Mouse (Mus musculus): ENCODE measurements around the gene Mob3a.

Mob3a gene

GRCm38 (mm10) chr10:80701721-80702535 lies at the start of gene Mob3a, which contains the start of gene Izumo4:
Gene Mob3a (minus strand): TSS chr10:80701977.
Gene Izumo4 (plus strand): TSS chr10:80702184.
- in situ Hi-C loops (cut with MboI, MseI): no loop called here

- in situ Hi-C loops (cut with MboI, MseI): no loop called here
These were observed 49.5 kb upstream of the Mob3a start for GRCm38 (mm10) chr10:80751188-80751832.

- in situ Hi-C loops (cut with MboI, MseI): loop anchor here (5.0 kb wide), 3 partner anchors 49 to 249 kb away; partner anchors contain the start of genes Plekhj1 and Sf3a2
These were observed 46.8 kb upstream of the Mob3a start for GRCm38 (mm10) chr10:80748609-80749008.

- in situ Hi-C loops (cut with MboI, MseI): loop anchor here (5.0 kb wide), 3 partner anchors 50 to 250 kb away; partner anchors contain the start of genes Plekhj1 and Sf3a2
These were observed 45.6 kb upstream of the Mob3a start for GRCm38 (mm10) chr10:80747410-80747809.

GRCm38 (mm10) chr10:80744262-80744661 lies 42.5 kb upstream of the Mob3a start:
- in situ Hi-C loops (cut with MboI, MseI): no loop called here

- in situ Hi-C loops (cut with MboI, MseI): no loop called here
These were observed 40.6 kb upstream of the Mob3a start, which contains the start of gene Ap3d1 for GRCm38 (mm10) chr10:80742180-80742978. Gene Ap3d1 (minus strand): TSS chr10:80742264.

- in situ Hi-C loops (cut with MboI, MseI): no loop called here
These were observed 39.9 kb upstream of the Mob3a start for GRCm38 (mm10) chr10:80741634-80742179.

- in situ Hi-C loops (cut with MboI, MseI): no loop called here
These were observed 39.4 kb upstream of the Mob3a start for GRCm38 (mm10) chr10:80741146-80741545.

GRCm38 (mm10) chr10:80738657-80739056 lies 36.9 kb upstream of the Mob3a start:
- in situ Hi-C loops (cut with MboI, MseI): no loop called here

- in situ Hi-C loops (cut with MboI, MseI): no loop called here
These were observed 35.0 kb upstream of the Mob3a start for GRCm38 (mm10) chr10:80736731-80737130.

GRCm38 (mm10) chr10:80732611-80733101 lies 30.9 kb upstream of the Mob3a start:
- in situ Hi-C loops (cut with MboI, MseI): no loop called here

GRCm38 (mm10) chr10:80727369-80728127 lies 25.8 kb upstream of the Mob3a start:
- in situ Hi-C loops (cut with MboI, MseI): no loop called here

- in situ Hi-C loops (cut with MboI, MseI): no loop called here
These were observed 15.5 kb upstream of the Mob3a start for GRCm38 (mm10) chr10:80717281-80717680.

- in situ Hi-C loops (cut with MboI, MseI): loop anchor here (5.0 kb wide), 1 partner anchor 66 kb away; no protein-coding TSS in a partner anchor
These were observed 9.1 kb upstream of the Mob3a start for GRCm38 (mm10) chr10:80710834-80711233.

GRCm38 (mm10) chr10:80705479-80705878 lies 3.7 kb upstream of the Mob3a start:
- in situ Hi-C loops (cut with MboI, MseI): no loop called here

- in situ Hi-C loops (cut with MboI, MseI): no loop called here
These were observed 3.3 kb upstream of the Mob3a start for GRCm38 (mm10) chr10:80705033-80705432.

GRCm38 (mm10) chr10:80704418-80704817 lies 2.6 kb upstream of the Mob3a start:
- in situ Hi-C loops (cut with MboI, MseI): no loop called here

- in situ Hi-C loops (cut with MboI, MseI): no loop called here
These were observed 1.9 kb upstream of the Mob3a start for GRCm38 (mm10) chr10:80703643-80704042.

- in situ Hi-C loops (cut with MboI, MseI): no loop called here
These were observed 986 bp upstream of the Mob3a start for GRCm38 (mm10) chr10:80702536-80703390.

GRCm38 (mm10) chr10:80700732-80701131 lies 1.0 kb downstream of the Mob3a start:
- in situ Hi-C loops (cut with MboI, MseI): no loop called here
